Mouse (Mus musculus) forebrain, embryonic 12.5 days (tissue): Measurements from ENCODE around the gene Lhfp. TPM values are rescaled to one million over a fixed set of nuclear protein-coding genes. Genes with fewer than 3 reads are reported as not detected.
"Not testable (repeated sequence)": the region's sequence is repeated elsewhere in the genome, so short reads cannot be mapped to it uniquely, and the experiment has no call there.

Experiments used
- ATAC-seq: fragments of 200-750 bp; cut with Nextera tagmentation; 2 replicates; pipeline ENCODE4 v1.8.0; 2017; ENCODE audit warnings: moderate TSS enrichment; ENCODE audit not compliant: low FRiP score
- H3K27ac ChIP-seq: fragments of 300-500 bp; sonication (generic); 2 replicates; pipeline ENCODE4 v1.5.1; 2016; ENCODE audit warnings: mild to moderate bottlenecking
- H3K27me3 ChIP-seq: fragments of 300-500 bp; sonication (generic); 2 replicates; pipeline ENCODE4 v1.6.1; 2016; ENCODE audit warnings: mild to moderate bottlenecking
- H3K36me3 ChIP-seq: fragments of 300-500 bp; sonication (generic); replicated peaks from 2 replicates; pipeline ENCODE4 v1.6.1; 2016; ENCODE audit warnings: mild to moderate bottlenecking
- H3K4me1 ChIP-seq: fragments of 300-500 bp; sonication (generic); 2 replicates; pipeline ENCODE4 v1.6.1; 2016
- H3K4me2 ChIP-seq: fragments of 300-500 bp; sonication (generic); 2 replicates; pipeline ENCODE4 v1.6.1; 2016; ENCODE audit warnings: mild to moderate bottlenecking, moderate library complexity
- H3K4me3 ChIP-seq: fragments of 300-500 bp; sonication (generic); replicated peaks from 2 replicates; pipeline ENCODE4 v1.5.1; 2016; ENCODE audit warnings: mild to moderate bottlenecking
- H3K9ac ChIP-seq: fragments of 300-500 bp; sonication (generic); 2 replicates; pipeline ENCODE4 v1.6.1; 2016; ENCODE audit warnings: mild to moderate bottlenecking
- H3K9me3 ChIP-seq: fragments of 300-500 bp; sonication (generic); 2 replicates; pipeline ENCODE4 v1.6.1; 2016
- WGBS: fragments of 180-500 bp; shearing (Covaris S2); methylation state at CpG from one replicate; pipeline ENCODE4 v1.1.7; 2016; 5-methylcytosine and 5-hydroxymethylcytosine counted together
- polyA plus RNA-seq: library from polyadenylated mRNA; unstranded; fragments of >200 nt; fragmentation: Nextera tagmentation; extraction: Ambion mirVana; gene quantifications from 2 replicates; pipeline ENCODE4 v1.2.1, GENCODE M21; 2016

Gene Lhfp
- polyA plus RNA-seq, 1 experiment from 2014 or later: 33.4 TPM

GRCm38 (mm10) chr3:53108594-53109373, 67.5 kb downstream of the Lhfp start:
- ATAC-seq: peak; percentile 46
- no peak overlapping the region for H3K4me2 ChIP-seq
- H3K27ac ChIP-seq: no peak overlapping the region

DNA sequence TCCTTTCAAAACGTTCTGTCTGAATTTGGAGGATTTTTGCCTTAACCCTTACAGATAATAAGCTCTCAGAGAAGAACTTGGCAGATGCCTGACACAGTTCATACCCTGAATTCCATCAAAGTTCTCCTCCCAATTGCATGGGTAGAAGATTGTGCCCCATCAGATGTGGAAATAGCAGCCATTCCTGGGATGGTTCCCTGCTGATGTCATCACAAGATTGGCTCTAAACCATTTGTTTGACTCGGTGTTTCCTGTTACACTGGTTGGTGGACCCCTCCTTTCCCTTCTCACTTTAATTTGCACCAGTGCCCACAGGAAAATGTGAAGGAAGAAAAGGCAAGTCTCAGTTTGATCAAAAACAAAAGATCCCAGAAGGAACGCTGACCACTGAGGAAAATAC, 68.6 kb downstream of the Lhfp start:
- ATAC-seq: no peak
- H3K9me3 ChIP-seq: no peaks in the 10 kb centered on the region; the same call in 1 of the 2 replicates
- H3K4me1 ChIP-seq: peaks cover 16% of the 10 kb centered on the region; the same call in 1 of the 2 replicates
- H3K4me2 ChIP-seq: no peak overlapping the region
- no peaks in the 10 kb centered on the region for H3K27me3 ChIP-seq
- no peak overlapping the region for H3K27ac ChIP-seq
- WGBS: 47% methylated on average over 3 of the region's 3 CpGs
- no peaks in the 10 kb centered on the region for H3K36me3 ChIP-seq
- no peak overlapping the region for H3K4me3 ChIP-seq
- H3K9ac ChIP-seq: no peak overlapping the region

More at GRCm38 (mm10) chr3:53108594-53109373, 67.5 kb downstream of the Lhfp start:
- H3K9ac ChIP-seq: no peak overlapping the region
- WGBS: 44% methylated on average over 11 of the region's 11 CpGs
- no peaks in the 10 kb centered on the region; the same call in 1 of the 2 replicates for H3K9me3 ChIP-seq
- H3K4me1 ChIP-seq: peaks cover 19% of the 10 kb centered on the region; the same call in 1 of the 2 replicates
- no peaks in the 10 kb centered on the region for H3K27me3 ChIP-seq
- no peaks in the 10 kb centered on the region for H3K36me3 ChIP-seq
- no peak overlapping the region for H3K4me3 ChIP-seq

- 91% methylated on average over 7 of the region's 7 CpGs for WGBS
- H3K36me3 ChIP-seq: no peaks in the 10 kb centered on the region
Observed at GRCm38 (mm10) chr3:53112048-53112447, 70.7 kb downstream of the Lhfp start.

DNA sequence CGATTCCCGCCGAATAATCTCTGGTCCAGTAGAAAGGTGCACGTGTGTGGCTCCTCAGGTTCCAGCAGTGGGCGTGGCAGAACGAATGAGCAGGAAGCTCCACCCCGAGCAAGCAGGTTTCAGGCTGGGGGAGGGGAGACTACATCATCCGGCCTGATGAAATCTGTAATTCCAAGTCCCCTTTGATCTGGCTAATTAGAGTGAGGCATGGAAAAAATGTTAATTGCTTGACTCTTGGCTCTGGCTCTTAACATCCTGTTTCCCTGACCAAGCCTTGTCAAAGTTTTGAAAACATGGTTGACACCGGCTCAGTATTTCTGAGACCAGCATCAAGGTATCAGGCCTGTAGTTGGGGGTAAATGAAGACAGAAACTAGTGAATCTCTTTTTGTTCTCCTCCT, 77.4 kb downstream of the Lhfp start:
- not testable (repeated sequence) for ATAC-seq, H3K27ac ChIP-seq, H3K4me3 ChIP-seq, H3K4me2 ChIP-seq, H3K9ac ChIP-seq, H3K27me3 ChIP-seq, H3K9me3 ChIP-seq, H3K4me1 ChIP-seq, H3K36me3 ChIP-seq
- WGBS: 66% methylated on average over 5 of the region's 9 CpGs

More at GRCm38 (mm10) chr3:53112048-53112447, 70.7 kb downstream of the Lhfp start:
- Histone ChIP-seq H3K27ac (no peak overlapping the region), H3K4me3 (no peak overlapping the region), H3K4me2 (no peak overlapping the region), H3K27me3 (no peaks in the 10 kb centered on the region), H3K9ac (no peak overlapping the region), H3K4me1 (peaks cover 16% of the 10 kb centered on the region; the same call in 1 of the 2 replicates), H3K9me3 (no peaks in the 10 kb centered on the region; the same call in 1 of the 2 replicates)
- no peak for ATAC-seq

- ATAC-seq: no peak
Observed at GRCm38 (mm10) chr3:53119978-53120377, 78.7 kb downstream of the Lhfp start.

DNA sequence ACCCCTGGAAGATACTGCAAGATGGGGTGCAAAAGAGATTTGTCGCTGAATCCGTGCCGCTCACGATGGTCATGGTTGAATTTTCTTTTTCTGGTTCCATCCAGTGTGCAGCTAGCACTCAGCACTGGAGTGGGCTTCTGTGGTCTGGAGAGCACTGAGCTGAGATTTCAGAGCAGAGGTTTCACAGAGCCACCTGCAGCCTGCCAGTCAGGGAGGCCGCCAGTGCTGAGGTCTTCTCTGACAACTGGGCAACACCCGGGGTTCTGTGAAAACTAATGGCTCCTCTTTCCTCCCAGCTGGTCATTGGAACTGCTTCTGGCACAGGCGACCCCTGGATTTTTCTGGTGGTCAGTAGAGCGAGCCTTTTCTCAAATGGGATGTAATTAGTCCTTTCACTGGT, 84.2 kb downstream of the Lhfp start:
- no peak overlapping the region for H3K9ac ChIP-seq
- H3K4me2 ChIP-seq: no peak overlapping the region
- ATAC-seq: no peak
- H3K27me3 ChIP-seq: no peaks in the 10 kb centered on the region
- H3K27ac ChIP-seq: no peak overlapping the region
- no peaks in the 10 kb centered on the region for H3K9me3 ChIP-seq
- H3K4me3 ChIP-seq: no peak overlapping the region
- 75% methylated on average over 8 of the region's 8 CpGs for WGBS
- no peaks in the 10 kb centered on the region for H3K4me1 ChIP-seq
- no peaks in the 10 kb centered on the region for H3K36me3 ChIP-seq

More at GRCm38 (mm10) chr3:53119978-53120377, 78.7 kb downstream of the Lhfp start:
- H3K4me3 ChIP-seq: no peak overlapping the region
- no peaks in the 10 kb centered on the region for H3K9me3 ChIP-seq
- no peaks in the 10 kb centered on the region for H3K36me3 ChIP-seq
- H3K9ac ChIP-seq: no peak overlapping the region
- WGBS: 92% methylated on average over 6 of the region's 6 CpGs
- no peaks in the 10 kb centered on the region for H3K27me3 ChIP-seq
- H3K27ac ChIP-seq: no peak overlapping the region
- no peaks in the 10 kb centered on the region for H3K4me1 ChIP-seq
- H3K4me2 ChIP-seq: no peak overlapping the region

- WGBS: 92% methylated on average over 2 of the region's 2 CpGs
- no peak overlapping the region for H3K4me3 ChIP-seq
- H3K4me2 ChIP-seq: no peak overlapping the region
- no peaks in the 10 kb centered on the region for H3K36me3 ChIP-seq
- H3K9me3 ChIP-seq: no peaks in the 10 kb centered on the region
- no peak overlapping the region for H3K27ac ChIP-seq
- 0 out of 2 replicates have a peak, but pooled peaks cover 3% of the 10 kb centered on the region for H3K4me1 ChIP-seq
- no peak overlapping the region for H3K9ac ChIP-seq
- no peaks in the 10 kb centered on the region for H3K27me3 ChIP-seq
- ATAC-seq: no peak
Observed at GRCm38 (mm10) chr3:53138785-53139184, 97.5 kb downstream of the Lhfp start.

- H3K9ac ChIP-seq: no peak overlapping the region
- no peak overlapping the region for H3K4me2 ChIP-seq
- H3K27me3 ChIP-seq: no peaks in the 10 kb centered on the region
- H3K27ac ChIP-seq: no peak overlapping the region
- H3K4me3 ChIP-seq: no peak overlapping the region
- no peaks in the 10 kb centered on the region for H3K36me3 ChIP-seq
- ATAC-seq: no peak
- 0 out of 2 replicates have a peak, but pooled peaks cover 3% of the 10 kb centered on the region for H3K4me1 ChIP-seq
- no peaks in the 10 kb centered on the region for H3K9me3 ChIP-seq
Observed at GRCm38 (mm10) chr3:53139205-53139604, 97.9 kb downstream of the Lhfp start.

DNA sequence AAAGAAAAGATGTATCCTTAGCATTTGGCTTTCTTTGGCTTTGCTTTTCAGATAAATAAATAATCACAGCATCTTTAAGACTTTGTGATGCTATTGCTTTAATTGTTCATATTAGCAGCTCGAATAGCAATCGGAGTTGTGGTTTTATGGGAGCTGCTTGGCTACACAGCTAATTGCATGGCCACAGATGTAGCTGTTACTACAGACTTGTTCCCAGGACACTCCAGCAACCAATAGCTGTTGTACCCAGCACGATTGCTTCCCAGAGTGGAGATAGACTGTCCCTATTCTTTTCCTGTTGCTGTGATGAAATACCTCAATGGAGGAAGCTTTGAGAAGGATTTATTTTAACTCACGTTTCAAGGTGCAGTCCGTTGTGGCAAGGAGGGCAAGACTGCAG, 98.3 kb downstream of the Lhfp start:
- H3K4me1 ChIP-seq: 0 out of 2 replicates have a peak, but pooled peaks cover 3% of the 10 kb centered on the region
- no peak overlapping the region for H3K27ac ChIP-seq
- H3K36me3 ChIP-seq: no peaks in the 10 kb centered on the region
- WGBS: 90% methylated on average over 5 of the region's 5 CpGs
- no peaks in the 10 kb centered on the region for H3K27me3 ChIP-seq
- ATAC-seq: no peak
- H3K9ac ChIP-seq: no peak overlapping the region
- H3K9me3 ChIP-seq: no peaks in the 10 kb centered on the region
- H3K4me2 ChIP-seq: no peak overlapping the region
- no peak overlapping the region for H3K4me3 ChIP-seq

DNA sequence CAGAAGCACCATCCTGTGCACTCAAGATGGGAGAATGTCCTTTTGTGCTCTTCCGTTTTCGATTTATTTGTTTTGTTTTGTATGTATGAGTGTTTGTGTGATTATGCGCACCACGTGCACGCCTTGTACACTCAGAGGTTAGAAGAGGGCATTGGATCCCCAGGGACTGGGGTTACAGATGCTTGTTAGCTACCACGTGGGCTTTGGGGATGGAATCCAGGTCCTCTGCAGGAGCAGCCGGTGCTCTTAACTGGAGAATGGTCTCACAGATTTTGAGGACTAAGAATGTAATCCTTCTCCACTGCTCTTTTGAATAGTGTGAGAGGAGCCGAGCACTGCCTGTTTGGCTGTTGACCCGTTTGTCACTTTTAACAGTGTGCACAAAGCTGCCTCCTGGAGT, 101.2 kb downstream of the Lhfp start:
- no peak for ATAC-seq
- no peaks in the 10 kb centered on the region for H3K36me3 ChIP-seq
- H3K4me3 ChIP-seq: no peak overlapping the region
- no peak overlapping the region for H3K9ac ChIP-seq
- H3K27ac ChIP-seq: no peak overlapping the region
- 0 out of 2 replicates have a peak, but pooled peaks cover 3% of the 10 kb centered on the region for H3K4me1 ChIP-seq
- H3K27me3 ChIP-seq: no peaks in the 10 kb centered on the region
- 42% methylated on average over 9 of the region's 9 CpGs for WGBS
- H3K9me3 ChIP-seq: no peaks in the 10 kb centered on the region
- H3K4me2 ChIP-seq: no peak overlapping the region

DNA sequence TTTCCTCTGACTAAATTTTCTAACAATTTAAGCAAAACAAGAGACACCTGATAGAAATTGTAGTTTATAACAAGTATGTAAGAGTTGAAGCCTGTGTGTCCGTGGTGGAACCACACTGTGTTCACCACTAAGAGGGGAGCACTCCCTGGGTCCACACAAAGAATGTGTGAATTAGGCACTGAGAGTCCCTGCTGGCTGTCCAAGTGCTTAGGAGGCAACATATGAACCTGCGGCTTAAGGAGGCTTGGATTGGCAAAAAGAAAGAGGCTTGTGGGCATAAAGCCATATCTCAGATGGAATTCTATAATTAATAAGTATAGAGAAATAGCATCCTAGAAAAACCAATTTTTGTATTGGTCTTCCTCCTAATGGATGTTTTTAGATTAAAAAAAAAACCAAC, 104.2 kb downstream of the Lhfp start:
- 0 out of 2 replicates have a peak, but pooled peaks cover 3% of the 10 kb centered on the region for H3K4me1 ChIP-seq
- no peaks in the 10 kb centered on the region for H3K27me3 ChIP-seq
- H3K27ac ChIP-seq: no peak overlapping the region
- H3K36me3 ChIP-seq: no peaks in the 10 kb centered on the region
- H3K4me2 ChIP-seq: no peak overlapping the region
- H3K4me3 ChIP-seq: no peak overlapping the region
- H3K9me3 ChIP-seq: no peaks in the 10 kb centered on the region
- no peak overlapping the region for H3K9ac ChIP-seq
- 49% methylated on average over 2 of the region's 2 CpGs for WGBS
- ATAC-seq: no peak

DNA sequence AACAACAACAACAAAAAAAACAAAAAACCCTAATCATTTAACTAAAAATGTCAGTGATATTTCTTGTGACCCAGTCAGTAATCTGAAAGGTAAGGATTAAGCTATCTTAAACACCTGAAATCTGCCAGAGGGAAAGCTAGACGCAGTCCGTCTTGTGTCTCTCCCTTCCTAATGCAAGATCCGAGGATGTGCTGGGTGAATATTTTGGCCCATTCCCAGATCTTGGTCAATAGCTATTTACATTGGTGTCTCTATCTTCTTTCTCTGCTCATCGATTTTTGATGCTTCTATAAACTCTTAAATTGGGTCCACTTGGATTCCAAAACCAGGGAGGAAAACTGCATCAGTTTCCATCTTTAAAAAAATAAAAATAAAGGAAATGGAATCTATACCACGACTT, 104.6 kb downstream of the Lhfp start:
- H3K9ac ChIP-seq: no peak overlapping the region
- no peak overlapping the region for H3K4me3 ChIP-seq
- no peak for ATAC-seq
- H3K36me3 ChIP-seq: no peaks in the 10 kb centered on the region
- 88% methylated on average over 5 of the region's 5 CpGs for WGBS
- no peak overlapping the region for H3K4me2 ChIP-seq
- H3K27me3 ChIP-seq: no peaks in the 10 kb centered on the region
- H3K4me1 ChIP-seq: 0 out of 2 replicates have a peak, but pooled peaks cover 3% of the 10 kb centered on the region
- no peak overlapping the region for H3K27ac ChIP-seq
- H3K9me3 ChIP-seq: no peaks in the 10 kb centered on the region

- Histone ChIP-seq H3K27ac (no peak overlapping the region), H3K9ac (no peak overlapping the region), H3K9me3 (no peaks in the 10 kb centered on the region), H3K4me3 (no peak overlapping the region), H3K36me3 (no peaks in the 10 kb centered on the region), H3K27me3 (no peaks in the 10 kb centered on the region), H3K4me2 (no peak overlapping the region), H3K4me1 (0 out of 2 replicates have a peak, but pooled peaks cover 3% of the 10 kb centered on the region)
- WGBS: 90% methylated on average over 5 of the region's 5 CpGs
- ATAC-seq: no peak
Observed at GRCm38 (mm10) chr3:53147001-53147400, 105.7 kb downstream of the Lhfp start.
